Mouse (Mus musculus) adipocyte (in vitro differentiated cells): Measurements from ENCODE around the gene Cd320.
"Not testable (repeated sequence)": the region's sequence is repeated elsewhere in the genome, so short reads cannot be mapped to it uniquely, and the experiment has no call there.

ENCODE experiments used
- DNase-seq: peaks from one replicate; pipeline ENCODE4 v3.0.0-alpha.2; 2016; ENCODE audit warnings: low spot score

Cd320 gene

GRCm38 (mm10) chr17:33842966-33843795, at the start of gene Cd320:
Gene Cd320 (plus strand): TSS chr17:33843091.
- DNase-seq: peak; percentile 97

- peak; percentile 81 for DNase-seq
These were observed 44.6 kb upstream of the Cd320 start for GRCm38 (mm10) chr17:33798306-33798705.

- DNase-seq: no peak
These were observed 43.6 kb upstream of the Cd320 start for GRCm38 (mm10) chr17:33799277-33799676.

- peak; percentile 57 for DNase-seq
These were observed 40.7 kb upstream of the Cd320 start for GRCm38 (mm10) chr17:33802221-33802620.

- no peak for DNase-seq
These were observed 38.7 kb upstream of the Cd320 start for GRCm38 (mm10) chr17:33804205-33804604.

GRCm38 (mm10) chr17:33804745-33805144, 38.1 kb upstream of the Cd320 start:
- no peak for DNase-seq

- no peak for DNase-seq
These were observed 35.6 kb upstream of the Cd320 start for GRCm38 (mm10) chr17:33807181-33807888.

GRCm38 (mm10) chr17:33808192-33808591, 34.7 kb upstream of the Cd320 start:
- DNase-seq: no peak

GRCm38 (mm10) chr17:33810334-33811141, 32.4 kb upstream of the Cd320 start, which contains the start of gene Kank3:
Gene Kank3 (plus strand): TSS chr17:33810519.
- peak; percentile 93 for DNase-seq

GRCm38 (mm10) chr17:33811142-33811516, 31.8 kb upstream of the Cd320 start:
- no peak for DNase-seq

- peak; percentile 62 for DNase-seq
These were observed 30.4 kb upstream of the Cd320 start for GRCm38 (mm10) chr17:33812475-33812874.

- DNase-seq: no peak
These were observed 29.9 kb upstream of the Cd320 start for GRCm38 (mm10) chr17:33812990-33813389.

GRCm38 (mm10) chr17:33815399-33815798, 27.5 kb upstream of the Cd320 start:
- no peak for DNase-seq

- no peak for DNase-seq
These were observed 26.3 kb upstream of the Cd320 start for GRCm38 (mm10) chr17:33816612-33817011.

GRCm38 (mm10) chr17:33817184-33817968, 25.5 kb upstream of the Cd320 start:
- peak; percentile 91 for DNase-seq

GRCm38 (mm10) chr17:33817969-33818643, 24.8 kb upstream of the Cd320 start:
- DNase-seq: no peak

GRCm38 (mm10) chr17:33822436-33822959, 20.4 kb upstream of the Cd320 start:
- DNase-seq: no peak

- not testable (repeated sequence) for DNase-seq
These were observed 19.7 kb upstream of the Cd320 start for GRCm38 (mm10) chr17:33823171-33823570.

- peak; percentile 98 for DNase-seq
These were observed 18.6 kb upstream of the Cd320 start, which contains the start of the genes Rps28 and Ndufa7 for GRCm38 (mm10) chr17:33824084-33824996. Gene Rps28 (minus strand): TSS chr17:33824562. Gene Ndufa7 (plus strand): TSS chr17:33824572.

- not testable (repeated sequence) for DNase-seq
These were observed 17.9 kb upstream of the Cd320 start for GRCm38 (mm10) chr17:33824997-33825330.
